Mouse (Mus musculus) intestine, postnatal 0 days (tissue): ENCODE results near the gene Slc38a6. TPM values are rescaled to one million over a fixed set of nuclear protein-coding genes. Genes with fewer than 3 reads are reported as not detected.

ENCODE experiments used
- ATAC-seq: fragments of 200-750 bp; cut with Nextera tagmentation; 2 replicates; pipeline ENCODE4 v1.8.0; 2017; ENCODE audit warnings: mild to moderate bottlenecking, moderate TSS enrichment, moderate library complexity
- H3K27ac ChIP-seq: fragments of 300-500 bp; sonication (generic); 2 replicates; pipeline ENCODE4 v1.5.1; 2014; ENCODE audit warnings: mild to moderate bottlenecking, low read depth, low read length, moderate library complexity
- H3K27me3 ChIP-seq: fragments of 300-500 bp; sonication (generic); replicated peaks from 2 replicates; pipeline ENCODE4 v1.6.1; 2014; ENCODE audit warnings: low read length, mixed read lengths; ENCODE audit not compliant: control insufficient read depth, insufficient read depth
- H3K36me3 ChIP-seq: fragments of 300-500 bp; sonication (generic); 2 replicates; pipeline ENCODE4 v1.6.1; 2014; ENCODE audit warnings: mild to moderate bottlenecking, moderate library complexity; ENCODE audit not compliant: control insufficient read depth, insufficient read depth
- H3K4me1 ChIP-seq: fragments of 300-500 bp; sonication (generic); replicated peaks from 2 replicates; pipeline ENCODE4 v1.6.1; 2014; ENCODE audit warnings: antibody characterized with exemption, low read length, mixed read lengths; ENCODE audit not compliant: control insufficient read depth, insufficient read depth
- H3K4me2 ChIP-seq: fragments of 300-500 bp; sonication (generic); replicated peaks from 2 replicates; pipeline ENCODE4 v1.6.1; 2014; ENCODE audit warnings: low read depth, mild to moderate bottlenecking, moderate library complexity
- H3K4me3 ChIP-seq: fragments of 300-500 bp; sonication (generic); 2 replicates; pipeline ENCODE4 v1.5.1; 2014; ENCODE audit warnings: low read depth, low read length
- H3K9ac ChIP-seq: fragments of 300-500 bp; sonication (generic); 2 replicates; pipeline ENCODE4 v1.6.1; 2014; ENCODE audit warnings: mild to moderate bottlenecking, low read depth, low read length
- H3K9me3 ChIP-seq: fragments of 300-500 bp; sonication (generic); 2 replicates; pipeline ENCODE4 v1.6.1; 2016; ENCODE audit warnings: mixed run types; ENCODE audit not compliant: control insufficient read depth
- CTCF ChIP-seq: sonication (generic); IDR thresholded peaks from 2 replicates; pipeline ENCODE4 v1.5.1; 2016; ENCODE audit warnings: low read depth, mild to moderate bottlenecking, control low read depth, antibody characterized with exemption, moderate library complexity
- WGBS: fragments of 180-500 bp; shearing (Covaris S2); extraction: QIAGEN DNeasy Blood & Tissue Kit; methylation state at CpG from one replicate; pipeline ENCODE4 v1.1.7; 2014; 5-methylcytosine and 5-hydroxymethylcytosine counted together
- polyA plus RNA-seq: library from polyadenylated mRNA; unstranded; fragments of >200 nt; fragmentation: Nextera tagmentation; extraction: Ambion mirVana; gene quantifications from 2 replicates; pipeline ENCODE4 v1.2.1, GENCODE M21; 2015

Gene Slc38a6
- polyA plus RNA-seq, 1 experiment from 2014 or later, result 19.2 TPM

GRCm38 (mm10) chr12:73265381-73265978 lies 21.1 kb upstream of the Slc38a6 start:
- ATAC-seq, result no peak
- 75% methylated on average over 3 of the region's 3 CpGs for WGBS
- H3K4me2 ChIP-seq, result no peak overlapping the region
- H3K4me3 ChIP-seq, result no peak overlapping the region
- H3K27ac ChIP-seq, result no peak overlapping the region
- H3K9me3 ChIP-seq, result no peaks in the 10 kb centered on the region
- no peaks in the 10 kb centered on the region for H3K36me3 ChIP-seq
- no peak overlapping the region for H3K9ac ChIP-seq
- no peaks in the 10 kb centered on the region for H3K4me1 ChIP-seq
- TF ChIP-seq CTCF, result no peak
- H3K27me3 ChIP-seq, result no peaks in the 10 kb centered on the region

GRCm38 (mm10) chr12:73266597-73266996 lies 20.0 kb upstream of the Slc38a6 start:
- 81% methylated on average over 1 of the region's 1 CpGs for WGBS

GRCm38 (mm10) chr12:73268497-73268896 lies 18.1 kb upstream of the Slc38a6 start:
- H3K27ac ChIP-seq, result no peak overlapping the region
- no peak overlapping the region for H3K9ac ChIP-seq
- no peaks in the 10 kb centered on the region for H3K27me3 ChIP-seq
- WGBS, result 77% methylated on average over 1 of the region's 1 CpGs
- no peaks in the 10 kb centered on the region for H3K4me1 ChIP-seq
- no peak for ATAC-seq
- H3K4me2 ChIP-seq, result no peak overlapping the region
- no peaks in the 10 kb centered on the region for H3K36me3 ChIP-seq
- H3K4me3 ChIP-seq, result no peak overlapping the region
- TF ChIP-seq CTCF, result no peak
- no peaks in the 10 kb centered on the region for H3K9me3 ChIP-seq

More at GRCm38 (mm10) chr12:73266597-73266996, 20.0 kb upstream of the Slc38a6 start:
- Histone ChIP-seq H3K27ac (no peak overlapping the region), H3K4me3 (no peak overlapping the region), H3K9ac (no peak overlapping the region), H3K36me3 (no peaks in the 10 kb centered on the region), H3K4me2 (no peak overlapping the region), H3K9me3 (no peaks in the 10 kb centered on the region), H3K27me3 (no peaks in the 10 kb centered on the region), H3K4me1 (no peaks in the 10 kb centered on the region)
- ATAC-seq, result no peak
- no peak for TF ChIP-seq CTCF

- Histone ChIP-seq H3K4me2 (no peak overlapping the region), H3K27ac (no peak overlapping the region), H3K36me3 (no peaks in the 10 kb centered on the region), H3K9ac (no peak overlapping the region), H3K9me3 (no peaks in the 10 kb centered on the region), H3K27me3 (no peaks in the 10 kb centered on the region), H3K4me1 (no peaks in the 10 kb centered on the region), H3K4me3 (no peak overlapping the region)
- no peak for ATAC-seq
- 71% methylated on average over 3 of the region's 3 CpGs for WGBS
- no peak for TF ChIP-seq CTCF
Measured at GRCm38 (mm10) chr12:73269531-73269930, 17.0 kb upstream of the Slc38a6 start.

GRCm38 (mm10) chr12:73269933-73270332 lies 16.6 kb upstream of the Slc38a6 start:
- Histone ChIP-seq H3K4me3 (no peak overlapping the region), H3K36me3 (no peaks in the 10 kb centered on the region), H3K27ac (no peak overlapping the region), H3K9ac (no peak overlapping the region), H3K9me3 (no peaks in the 10 kb centered on the region), H3K4me2 (no peak overlapping the region), H3K4me1 (no peaks in the 10 kb centered on the region), H3K27me3 (no peaks in the 10 kb centered on the region)
- no peak for ATAC-seq
- TF ChIP-seq CTCF, result no peak
- 58% methylated on average over 4 of the region's 4 CpGs for whole genome bisulfite sequencing

GRCm38 (mm10) chr12:73274921-73275320 lies 11.7 kb upstream of the Slc38a6 start:
- TF ChIP-seq CTCF, result no peak
- Histone ChIP-seq H3K9me3 (0 out of 2 replicates have a peak, but pooled peaks cover 2% of the 10 kb centered on the region), H3K4me1 (no peaks in the 10 kb centered on the region), H3K27me3 (no peaks in the 10 kb centered on the region), H3K9ac (no peak overlapping the region), H3K4me3 (no peak overlapping the region), H3K36me3 (peaks cover 22% of the 10 kb centered on the region), H3K27ac (no peak overlapping the region), H3K4me2 (no peak overlapping the region)
- ATAC-seq, result no peak
- 86% methylated on average over 3 of the region's 3 CpGs for WGBS
